Mouse (Mus musculus): Measurements from ENCODE around the gene Mdn1.

The Mdn1 gene

DNA sequence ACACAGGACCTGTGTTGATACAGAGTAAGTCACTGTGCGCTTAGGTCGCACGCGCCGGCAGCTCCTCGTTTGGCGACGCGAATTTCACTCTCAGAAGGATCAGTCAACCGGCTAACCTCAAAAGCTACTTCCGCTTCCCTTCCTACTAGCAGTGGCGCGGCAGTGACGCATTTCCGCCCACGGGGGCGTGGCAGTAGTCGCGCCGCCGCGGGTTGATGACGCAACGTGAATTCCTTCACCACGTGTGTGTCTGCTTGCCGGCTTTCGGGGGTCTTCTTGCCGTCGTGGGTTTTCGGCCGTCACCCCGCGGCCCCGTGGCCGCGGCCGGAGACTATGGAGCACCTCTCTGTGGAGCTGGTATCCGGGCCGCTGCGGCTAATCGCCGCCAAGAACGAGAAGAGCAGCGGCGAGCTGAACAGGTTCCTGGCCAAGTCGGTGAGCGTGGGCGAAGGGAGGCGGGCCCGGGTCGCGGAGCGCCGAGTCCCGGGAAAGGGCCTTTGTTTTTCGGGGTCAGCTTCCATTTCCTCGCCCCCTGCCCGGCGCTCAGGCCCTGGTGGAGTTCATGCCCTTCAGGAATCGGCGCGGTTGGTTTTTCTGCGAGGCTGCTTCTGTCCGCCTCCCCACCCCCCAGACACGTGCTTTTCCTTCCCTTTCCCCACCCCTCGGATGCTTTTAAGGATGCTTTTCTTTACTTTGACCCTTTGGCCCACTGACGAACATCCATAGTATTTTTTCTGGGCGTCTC, at the start of gene Mdn1:
Gene Mdn1 (plus strand): TSS at position 202 of the 745 bp plus-strand sequence.
- peak; percentile 19 for DNase-seq (ENCODE audit: extremely low read depth, low read depth, low spot score)

DNA sequence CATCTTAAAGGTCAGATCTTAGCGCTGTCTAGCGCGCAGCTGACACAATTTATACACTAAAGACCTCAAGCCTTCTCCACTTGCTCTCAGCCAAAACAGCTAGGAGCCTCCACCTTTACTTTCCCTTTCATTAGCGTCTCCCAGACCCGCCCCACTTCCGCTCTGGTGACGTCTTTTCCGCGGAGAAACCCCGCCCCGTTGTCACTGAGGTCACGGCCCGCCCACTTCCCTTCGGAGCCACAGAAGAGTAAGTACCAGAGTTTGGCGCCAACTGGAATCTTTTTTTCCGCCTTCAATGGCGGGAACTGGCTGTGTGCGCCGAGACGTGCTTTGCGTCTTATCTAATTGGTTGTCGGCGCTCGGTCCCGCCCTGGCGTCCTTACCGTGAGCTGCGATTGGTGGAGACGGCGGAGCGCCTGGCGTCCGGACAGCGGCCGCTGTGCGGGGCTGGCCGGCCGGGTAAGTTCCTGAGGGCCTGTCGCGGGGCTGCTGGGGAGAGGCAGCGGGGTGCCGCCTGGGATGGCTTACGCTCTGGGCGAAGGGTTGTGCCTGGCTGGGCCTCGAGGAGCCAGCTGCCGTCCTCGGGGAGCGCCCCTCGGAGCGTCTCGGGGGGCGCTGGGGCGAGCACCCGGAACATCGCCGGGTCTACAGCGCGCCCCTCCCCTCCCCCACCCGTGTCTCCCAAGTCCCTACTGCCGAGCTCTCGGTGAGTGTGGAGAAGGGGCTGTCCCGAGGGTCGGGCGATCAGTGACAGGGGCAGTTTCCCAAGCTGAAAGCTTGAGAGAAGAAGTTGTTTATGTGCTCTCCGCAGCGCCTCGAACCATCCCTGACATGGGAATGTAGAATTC, 41.7 kb upstream of the Mdn1 start, which contains the start of gene Casp8ap2:
Gene Casp8ap2 (plus strand): TSS at position 418 of the 848 bp plus-strand sequence.
- peak; percentile 86 for DNase-seq (ENCODE audit: extremely low read depth, low read depth, low spot score)

DNA sequence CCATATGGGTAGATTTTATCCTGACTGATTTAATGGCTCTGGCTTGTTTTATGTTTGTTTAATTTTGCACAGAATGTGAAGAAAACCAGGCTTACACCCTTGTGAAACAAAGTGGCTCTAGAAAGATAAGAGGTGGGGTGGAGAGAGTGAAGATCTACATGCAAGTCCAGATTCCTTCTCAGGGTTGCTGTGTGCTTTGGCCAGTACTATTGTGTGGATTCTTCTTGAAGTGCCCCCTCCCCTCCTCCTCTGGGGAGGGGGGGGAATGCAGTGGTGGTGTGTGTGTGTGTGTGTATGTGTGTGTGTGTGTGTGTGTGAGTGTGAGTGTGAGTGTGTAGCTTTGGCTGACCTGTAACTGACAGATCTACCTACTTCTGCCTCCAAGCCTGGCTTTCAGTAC, 35.3 kb upstream of the Mdn1 start:
- DNase-seq (ENCODE audit: extremely low read depth, low read depth, low spot score): no peak

DNA sequence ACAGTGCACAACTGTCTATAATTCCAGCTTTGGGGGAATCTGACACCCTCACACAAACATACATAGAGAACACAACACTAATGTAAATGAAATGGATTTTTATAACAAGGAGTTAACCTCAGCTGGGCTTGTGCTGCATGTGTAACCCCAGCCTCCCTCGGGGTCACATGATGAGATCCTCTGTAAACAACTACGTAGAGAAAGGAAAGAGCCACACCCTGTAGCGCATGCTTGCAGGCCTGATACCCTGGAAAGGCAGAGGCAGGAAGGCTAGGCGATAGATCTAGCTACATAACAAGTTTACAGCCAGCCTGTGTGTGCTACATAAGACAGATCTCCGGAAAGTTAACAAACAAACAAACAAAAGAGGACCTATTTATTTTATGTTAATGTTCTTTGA, 5.2 kb upstream of the Mdn1 start:
- DNase-seq (ENCODE audit: extremely low read depth, low read depth, low spot score): no peak

DNA sequence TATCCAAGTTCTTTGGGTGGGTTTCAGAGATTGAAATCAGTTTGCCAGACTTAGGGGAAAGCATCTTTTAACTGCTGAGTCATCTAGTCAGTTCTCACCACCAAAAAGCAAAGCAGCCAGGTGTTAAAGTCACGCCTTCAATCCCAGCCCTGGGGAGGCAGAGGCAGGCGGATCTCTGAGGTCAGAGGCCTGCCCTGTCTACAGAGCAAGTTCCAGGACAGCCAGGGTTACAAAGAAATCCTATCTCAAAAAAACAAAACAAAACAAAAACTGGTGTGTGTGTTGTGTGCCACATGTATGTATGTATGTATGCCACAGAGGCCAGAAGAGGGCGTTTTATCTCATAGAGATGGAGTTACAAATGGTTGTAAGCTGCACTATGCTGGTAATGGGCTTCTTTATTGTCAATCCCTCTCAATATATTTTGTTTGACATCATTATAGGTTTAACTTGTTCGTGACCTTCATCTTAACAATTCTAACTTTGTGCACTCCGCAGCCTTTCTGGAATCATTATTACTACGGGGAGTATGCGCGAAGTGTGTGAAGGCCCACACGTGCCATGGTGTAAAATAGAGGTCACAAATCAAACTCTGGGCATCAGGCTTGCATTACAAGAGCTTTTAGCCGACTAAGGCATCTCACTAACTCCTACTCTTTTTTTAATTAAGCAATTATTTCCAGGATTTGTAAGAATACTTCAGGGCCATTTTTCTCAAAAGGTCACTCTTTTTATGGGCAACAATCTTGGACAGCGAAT, 594 bp upstream of the Mdn1 start:
- no peak for DNase-seq (ENCODE audit: extremely low read depth, low read depth, low spot score)

DNA sequence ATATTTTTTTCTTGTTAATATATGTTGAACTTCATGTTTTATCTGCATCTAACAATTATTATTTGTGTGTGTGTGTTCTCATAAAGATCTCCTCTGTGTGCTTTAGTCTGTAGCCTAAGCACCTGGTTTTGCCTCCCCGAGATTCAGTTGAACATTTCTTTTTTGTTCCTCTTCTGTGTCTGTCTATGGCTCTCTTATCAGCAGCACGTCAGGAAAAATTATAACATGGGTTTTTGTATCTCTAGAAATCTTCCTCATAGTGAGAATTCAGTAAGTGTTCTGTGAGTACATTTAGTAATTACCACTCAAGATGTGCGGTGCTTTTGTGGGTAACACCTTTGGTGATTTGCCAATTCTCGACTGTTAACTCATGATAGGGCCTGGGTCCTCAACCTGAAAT, 8.9 kb downstream of the Mdn1 start:
- DNase-seq (ENCODE audit: extremely low read depth, low read depth, low spot score): no peak

DNA sequence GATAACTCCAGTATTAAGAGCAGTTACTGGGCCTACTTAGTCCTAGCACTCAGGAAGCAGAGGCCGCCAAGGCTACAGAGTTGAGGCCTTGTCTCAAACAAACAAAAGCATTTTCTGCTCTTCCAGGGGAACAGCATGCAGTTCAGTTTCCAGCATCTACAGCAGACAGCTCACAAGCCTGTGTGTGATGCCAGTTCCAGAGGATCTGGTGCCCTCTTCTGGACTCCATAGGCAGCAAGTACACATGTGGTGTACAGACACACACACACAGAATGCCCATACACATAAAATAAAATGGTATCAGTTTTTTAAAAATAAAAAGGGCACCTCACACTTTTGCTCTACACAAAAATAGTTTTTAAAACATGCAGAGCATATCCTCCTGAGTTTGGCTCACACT, 11.4 kb downstream of the Mdn1 start:
- DNase-seq (ENCODE audit: extremely low read depth, low read depth, low spot score): no peak

DNA sequence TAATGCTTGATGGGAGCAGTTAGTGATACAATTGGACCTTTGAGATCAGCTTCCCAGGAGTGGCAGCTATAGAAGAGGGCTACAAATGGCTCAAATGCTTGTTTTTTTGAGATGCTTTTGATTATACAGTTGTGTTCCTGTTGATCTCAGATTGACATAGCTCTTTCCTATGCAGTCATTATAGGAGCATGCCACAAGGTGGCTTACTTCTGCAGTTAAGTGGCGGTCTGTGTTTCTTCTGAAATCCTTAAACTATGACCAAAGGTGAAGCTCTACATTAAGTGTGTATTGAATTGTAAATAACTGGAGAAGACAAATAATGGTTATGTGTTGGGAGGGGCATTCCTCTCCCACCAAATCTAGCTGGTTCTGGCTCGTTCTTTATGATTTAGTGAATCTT, 12.9 kb downstream of the Mdn1 start:
- DNase-seq (ENCODE audit: extremely low read depth, low read depth, low spot score): no peak

DNA sequence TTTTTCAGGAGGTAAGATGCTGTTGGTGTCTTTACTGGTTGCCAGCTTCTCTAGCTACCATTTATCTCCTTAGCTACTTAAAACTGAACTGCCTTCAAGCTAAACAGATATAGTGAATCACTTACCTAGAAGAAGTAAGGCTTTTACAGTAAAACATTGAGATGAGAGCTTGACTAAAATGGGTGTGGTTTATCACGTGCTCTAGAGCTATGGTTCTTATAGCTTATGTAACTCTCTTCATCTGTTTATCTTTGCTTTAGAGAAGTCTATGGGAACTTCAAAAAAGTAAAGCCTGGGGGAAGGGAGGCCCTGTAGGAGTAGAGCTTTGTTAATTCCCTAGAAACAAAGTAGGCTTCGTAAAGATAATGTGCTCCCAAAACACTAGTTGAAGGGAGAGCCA, 17.1 kb downstream of the Mdn1 start:
- no peak for DNase-seq (ENCODE audit: extremely low read depth, low read depth, low spot score)

DNA sequence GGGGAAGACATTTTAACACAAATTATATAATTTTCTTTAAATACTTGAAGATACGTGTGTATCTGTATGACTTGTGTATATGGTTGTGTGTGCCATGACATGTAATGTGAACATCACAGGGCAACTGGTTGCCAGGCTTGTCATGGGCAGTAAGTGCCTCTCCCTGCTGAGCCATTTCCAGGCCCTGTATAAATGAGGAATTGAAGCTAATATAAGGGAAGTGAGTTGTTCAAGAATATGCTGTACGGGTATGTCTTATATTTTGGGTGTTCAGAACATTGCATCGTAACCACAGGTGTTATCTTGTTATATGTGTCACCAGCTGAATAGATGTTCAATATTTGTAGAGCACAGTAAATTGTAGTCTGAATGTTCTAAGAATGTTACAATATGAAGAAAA, 20.6 kb downstream of the Mdn1 start:
- DNase-seq (ENCODE audit: extremely low read depth, low read depth, low spot score): no peak

DNA sequence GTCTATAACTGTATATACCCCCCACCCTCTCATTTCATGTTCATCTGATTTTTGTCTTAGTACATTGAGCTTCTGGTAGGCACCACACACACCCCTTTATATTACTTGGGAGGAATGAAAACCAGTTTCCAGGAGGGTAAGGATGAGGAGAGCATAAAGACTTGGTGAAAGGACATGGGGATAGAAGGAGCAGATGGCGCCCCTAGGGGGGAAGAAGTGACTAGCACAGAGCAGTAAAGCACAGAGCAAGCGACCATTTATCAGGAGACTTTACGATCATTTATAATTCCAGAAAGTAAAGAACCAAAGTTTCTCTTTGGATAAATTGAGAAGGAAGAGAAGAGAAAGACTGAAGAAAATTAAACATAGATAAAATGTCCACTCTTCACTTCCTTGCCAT, 23.9 kb downstream of the Mdn1 start:
- no peak for DNase-seq (ENCODE audit: extremely low read depth, low read depth, low spot score)

DNA sequence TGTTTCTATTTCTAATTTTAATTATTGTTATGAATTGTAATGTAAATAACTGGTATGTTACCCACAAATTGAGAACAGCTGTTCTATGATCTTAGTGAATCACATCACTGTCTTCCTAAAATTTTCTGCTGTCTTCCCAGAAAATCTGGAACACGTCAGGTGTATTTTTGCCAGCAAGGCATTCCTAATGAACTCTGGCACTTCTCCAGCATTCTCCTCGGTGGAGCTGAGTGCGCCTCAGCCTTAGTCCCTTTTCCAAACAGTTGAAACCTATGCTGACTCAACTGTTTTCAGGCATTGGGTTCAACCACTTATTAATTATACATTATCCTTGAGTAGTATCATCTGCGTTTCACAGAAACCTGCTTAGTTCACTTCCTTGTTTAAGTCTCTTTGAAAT, 25.6 kb downstream of the Mdn1 start:
- no peak for DNase-seq (ENCODE audit: extremely low read depth, low read depth, low spot score)

DNA sequence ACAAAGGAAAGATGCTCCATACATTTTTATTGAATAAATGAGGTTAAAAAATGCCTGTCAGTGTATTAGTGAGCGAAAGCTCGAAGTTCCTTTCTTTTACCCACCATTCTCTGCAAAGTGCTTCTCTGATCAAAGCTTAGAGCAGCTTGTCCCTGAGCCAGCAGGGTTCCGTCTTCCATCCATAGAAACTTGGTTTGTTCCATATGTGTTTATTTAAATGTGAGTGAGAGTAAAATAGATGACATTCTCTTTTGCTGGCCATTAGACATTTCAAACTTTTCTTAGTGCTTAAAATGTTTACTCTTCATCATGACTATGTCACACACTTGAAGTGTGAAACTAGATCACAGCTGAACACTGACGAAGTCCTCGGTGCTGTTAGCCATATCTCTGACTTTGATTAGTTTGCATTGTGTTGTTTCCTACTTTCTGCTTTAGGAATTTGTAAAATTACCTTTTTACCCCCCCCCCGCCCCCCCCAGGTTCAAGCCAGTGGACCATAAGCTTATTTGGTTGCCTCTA, 26.2 kb downstream of the Mdn1 start:
- DNase-seq (ENCODE audit: extremely low read depth, low read depth, low spot score): no peak

DNA sequence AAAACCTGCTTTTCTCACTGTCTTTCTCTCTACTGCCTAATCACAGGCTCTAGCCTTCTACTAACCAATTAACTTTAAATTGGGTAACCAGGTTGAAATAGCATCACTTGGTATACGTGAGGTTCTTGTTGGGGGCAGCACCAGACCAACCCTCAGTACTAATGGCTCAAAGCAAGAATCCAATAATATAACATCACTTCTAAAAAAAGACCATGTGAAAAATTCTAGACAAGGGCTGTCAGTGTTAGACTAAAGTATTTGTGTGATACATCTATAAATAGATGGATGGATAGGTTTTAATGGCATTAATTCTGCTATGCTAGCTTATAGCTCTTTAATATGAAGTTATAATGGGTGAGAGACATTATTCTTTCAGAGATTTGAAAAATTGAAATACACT, 60.8 kb downstream of the Mdn1 start:
- DNase-seq (ENCODE audit: extremely low read depth, low read depth, low spot score): no peak

DNA sequence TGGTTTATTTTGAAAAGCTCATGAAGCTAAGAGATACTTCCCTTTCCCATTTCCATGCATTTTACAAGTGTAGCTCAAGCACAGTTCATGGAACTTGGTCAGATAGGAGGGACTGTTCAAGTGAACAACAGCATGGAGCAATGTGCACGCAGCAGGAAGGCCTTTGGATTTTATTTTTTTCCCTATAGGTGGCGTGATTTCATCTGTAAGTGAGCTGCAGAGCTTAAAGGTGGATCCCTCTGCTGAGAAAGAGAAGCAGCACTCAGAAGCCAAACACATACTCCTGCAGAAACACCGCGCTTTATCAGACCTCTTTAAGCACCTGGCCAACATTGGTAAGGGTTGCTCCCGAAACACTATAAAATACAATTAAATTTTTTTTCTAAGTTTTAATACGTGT, 88.5 kb downstream of the Mdn1 start:
- no peak for DNase-seq (ENCODE audit: extremely low read depth, low read depth, low spot score)

DNA sequence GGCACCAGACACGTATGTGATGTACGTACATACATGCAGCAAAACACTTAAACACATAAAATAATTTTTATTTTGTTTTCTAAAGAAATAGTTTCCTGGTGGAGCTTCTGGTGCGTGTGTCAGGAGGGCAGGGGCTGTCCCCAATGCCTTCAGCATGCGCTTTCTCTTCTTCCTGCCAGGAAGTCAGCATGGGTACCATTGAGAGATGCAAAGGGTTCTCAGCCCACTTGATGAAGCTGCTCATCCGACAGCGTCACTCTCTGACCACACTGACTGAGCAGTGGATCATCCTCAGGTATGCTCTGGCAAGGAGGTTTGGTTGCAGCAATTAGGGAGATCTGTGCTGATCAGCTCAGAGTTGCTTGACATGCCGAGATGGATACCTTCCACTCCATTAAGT, 91.5 kb downstream of the Mdn1 start:
- no peak for DNase-seq (ENCODE audit: extremely low read depth, low read depth, low spot score)

DNA sequence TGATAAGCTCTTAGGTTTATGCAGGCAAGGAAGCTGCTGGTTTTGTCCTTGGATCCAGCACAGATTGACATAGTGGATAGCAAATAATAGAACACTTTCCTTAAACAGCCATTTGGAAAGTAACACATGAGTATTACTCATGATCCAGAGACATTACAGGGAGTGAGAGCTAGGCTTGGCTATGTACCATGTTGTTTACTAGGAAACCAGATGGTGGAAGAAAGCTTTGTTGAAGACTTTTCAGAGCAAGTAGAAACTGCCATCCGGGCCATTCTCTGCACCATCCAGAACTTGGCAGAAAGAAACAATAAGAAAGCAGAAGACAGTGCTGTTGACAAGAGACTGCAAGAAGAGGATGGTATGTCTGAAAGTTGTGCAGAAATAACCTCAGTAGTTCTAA, 93.8 kb downstream of the Mdn1 start:
- DNase-seq (ENCODE audit: extremely low read depth, low read depth, low spot score): no peak

DNA sequence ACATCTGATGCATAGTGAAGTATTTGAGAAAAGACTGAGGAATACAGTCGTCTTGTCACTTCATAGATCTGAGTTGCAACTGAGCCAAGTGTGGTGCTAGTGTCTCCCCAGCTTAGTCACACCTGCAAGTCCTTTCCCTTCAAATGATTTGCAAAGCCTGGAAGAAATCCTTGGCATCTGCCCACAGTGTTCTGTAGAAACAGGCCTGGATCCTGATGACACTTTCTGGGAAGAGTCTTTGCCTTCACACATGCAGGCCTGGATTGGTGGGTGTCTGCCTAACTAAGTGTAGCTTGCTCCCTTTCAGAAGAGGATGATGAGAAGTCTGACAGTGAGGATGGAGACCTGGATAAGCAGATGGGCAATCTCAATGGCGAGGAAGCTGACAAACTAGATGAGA, 100.5 kb downstream of the Mdn1 start:
- DNase-seq (ENCODE audit: extremely low read depth, low read depth, low spot score): no peak

DNA sequence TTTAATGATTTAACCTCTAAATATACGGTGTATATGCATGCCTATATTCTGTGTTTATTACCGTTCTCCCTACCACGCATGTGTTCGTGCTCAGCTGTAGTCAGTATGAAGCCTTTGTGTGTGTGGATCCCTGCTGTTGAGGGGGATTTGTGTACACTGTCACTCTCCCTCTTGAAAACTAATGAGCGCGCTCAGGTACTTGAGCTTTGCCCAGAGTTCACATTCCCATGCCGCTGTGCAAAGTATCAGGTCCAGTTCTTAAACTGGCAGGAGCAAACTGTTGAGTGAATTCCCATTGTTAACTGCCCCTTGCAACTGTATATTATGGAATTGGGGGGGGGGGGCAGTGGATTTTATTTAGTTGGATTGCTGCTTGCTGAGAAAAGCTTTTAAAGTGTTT, 110.6 kb downstream of the Mdn1 start:
- no peak for DNase-seq (ENCODE audit: extremely low read depth, low read depth, low spot score)

DNA sequence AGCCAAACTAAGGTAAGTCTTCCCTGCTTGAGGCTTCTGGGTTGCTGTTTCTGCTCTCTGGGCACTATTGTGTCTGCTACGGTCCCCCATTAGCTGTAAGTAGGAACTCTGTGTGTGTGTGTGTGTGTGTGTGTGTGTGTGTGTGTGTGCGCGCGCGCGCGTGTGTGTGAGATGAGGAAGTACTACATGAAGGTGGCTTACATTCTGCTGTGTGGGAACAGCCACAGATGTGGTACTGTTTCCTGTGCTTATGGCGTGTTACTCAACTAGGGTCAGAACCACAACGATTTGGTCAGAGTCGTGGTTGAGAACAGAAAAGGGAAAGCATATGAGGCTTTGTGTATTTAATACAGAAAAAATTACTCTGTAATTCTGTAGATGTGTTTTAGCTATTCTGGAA, 111.1 kb downstream of the Mdn1 start:
- no peak for DNase-seq (ENCODE audit: extremely low read depth, low read depth, low spot score)

DNA sequence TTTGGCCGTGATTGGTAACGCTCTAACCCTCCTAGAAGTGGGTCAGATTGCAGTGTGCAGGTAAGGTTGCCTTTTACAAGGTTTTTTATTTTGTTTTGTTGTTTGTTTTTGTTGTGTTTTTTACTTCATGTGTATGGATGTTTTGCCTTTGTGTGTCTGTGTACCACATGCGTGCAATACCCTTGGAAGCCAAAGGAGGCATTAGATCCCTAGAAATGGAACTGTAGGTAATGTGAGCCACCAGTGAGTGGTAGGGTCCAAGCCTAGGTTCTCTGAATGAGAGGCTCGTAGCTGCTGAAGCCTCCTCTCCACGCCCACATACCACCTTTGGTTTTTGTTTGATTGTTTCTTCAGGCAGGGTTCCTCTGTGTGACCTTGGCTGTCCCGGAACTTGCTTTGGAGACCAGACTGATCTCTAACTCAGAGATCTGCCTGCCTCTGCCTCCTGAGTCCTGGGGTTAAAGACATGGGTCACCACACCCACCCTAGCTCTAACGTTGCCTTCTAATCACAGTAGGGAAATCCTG, 113.4 kb downstream of the Mdn1 start:
- no peak for DNase-seq (ENCODE audit: extremely low read depth, low read depth, low spot score)

Data from fat pad, adult 2 months (tissue).